Mouse (Mus musculus): ENCODE data around the gene 6820408C15Rik.

Gene 6820408C15Rik

GRCm38 (mm10) chr2:152415287-152415686, at the start of gene 6820408C15Rik:
Gene 6820408C15Rik (plus strand): TSS chr2:152415587.
- DNase-seq (ENCODE audit: low spot score) = no peak

- DNase-seq (ENCODE audit: low spot score) = no peak
Observed at GRCm38 (mm10) chr2:152367917-152368316, 47.5 kb upstream of the 6820408C15Rik start.

GRCm38 (mm10) chr2:152368532-152369140, 46.8 kb upstream of the 6820408C15Rik start:
- peak; percentile 79 for DNase-seq (ENCODE audit: low spot score)

GRCm38 (mm10) chr2:152372104-152372503, 43.3 kb upstream of the 6820408C15Rik start:
- DNase-seq (ENCODE audit: low spot score) = no peak

DNA sequence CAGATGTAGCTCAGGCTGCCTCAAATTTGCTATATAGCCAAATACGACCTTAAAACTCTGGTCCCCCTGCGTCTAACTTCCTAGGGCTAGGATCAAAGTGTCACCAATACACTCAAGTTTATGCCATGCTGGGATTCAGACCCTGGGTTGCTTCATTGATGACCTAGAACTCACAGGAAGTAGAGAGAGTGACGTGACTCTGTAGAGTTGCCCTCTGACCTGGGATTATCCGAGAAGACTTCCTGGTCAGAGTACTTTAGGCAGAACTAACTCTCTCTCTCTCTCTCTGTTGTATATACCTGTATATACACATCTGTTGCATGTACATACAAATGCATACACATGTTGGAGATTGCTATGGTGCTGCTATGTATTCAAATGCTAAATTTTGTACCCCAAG, 42.7 kb upstream of the 6820408C15Rik start:
- no peak for DNase-seq (ENCODE audit: low spot score)

GRCm38 (mm10) chr2:152373547-152373946, 41.8 kb upstream of the 6820408C15Rik start:
- DNase-seq (ENCODE audit: low spot score) = no peak

GRCm38 (mm10) chr2:152375652-152376344, 39.6 kb upstream of the 6820408C15Rik start:
- no peak for DNase-seq (ENCODE audit: low spot score)

GRCm38 (mm10) chr2:152376345-152376741, 39.0 kb upstream of the 6820408C15Rik start, which contains the start of gene Nrsn2:
Gene Nrsn2 (minus strand): TSS chr2:152376638.
- no peak for DNase-seq (ENCODE audit: low spot score)

- no peak for DNase-seq (ENCODE audit: low spot score)
Observed at GRCm38 (mm10) chr2:152384191-152384590, 31.2 kb upstream of the 6820408C15Rik start.

DNA sequence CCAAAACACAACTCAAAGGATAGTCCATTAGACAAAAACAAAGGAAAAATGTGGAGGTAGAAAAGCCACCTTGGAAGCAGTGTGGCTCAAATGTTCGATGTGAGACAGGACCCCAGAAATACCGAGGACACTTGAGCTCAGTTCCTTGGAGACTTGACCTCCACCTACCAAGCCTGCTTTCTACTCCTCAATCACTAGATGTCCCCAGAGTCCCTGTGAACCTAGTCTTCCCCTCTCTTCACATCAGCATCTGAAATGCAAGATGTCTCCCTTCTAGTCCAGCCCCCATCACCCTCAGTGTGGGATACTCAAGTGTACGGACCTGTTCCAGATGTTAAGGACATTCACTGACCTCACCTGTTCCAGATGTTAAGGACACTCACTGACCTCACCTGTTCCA, 22.6 kb upstream of the 6820408C15Rik start:
- DNase-seq (ENCODE audit: low spot score) = no peak

- DNase-seq (ENCODE audit: low spot score) = no peak
Observed at GRCm38 (mm10) chr2:152393225-152394017, 22.0 kb upstream of the 6820408C15Rik start.

DNA sequence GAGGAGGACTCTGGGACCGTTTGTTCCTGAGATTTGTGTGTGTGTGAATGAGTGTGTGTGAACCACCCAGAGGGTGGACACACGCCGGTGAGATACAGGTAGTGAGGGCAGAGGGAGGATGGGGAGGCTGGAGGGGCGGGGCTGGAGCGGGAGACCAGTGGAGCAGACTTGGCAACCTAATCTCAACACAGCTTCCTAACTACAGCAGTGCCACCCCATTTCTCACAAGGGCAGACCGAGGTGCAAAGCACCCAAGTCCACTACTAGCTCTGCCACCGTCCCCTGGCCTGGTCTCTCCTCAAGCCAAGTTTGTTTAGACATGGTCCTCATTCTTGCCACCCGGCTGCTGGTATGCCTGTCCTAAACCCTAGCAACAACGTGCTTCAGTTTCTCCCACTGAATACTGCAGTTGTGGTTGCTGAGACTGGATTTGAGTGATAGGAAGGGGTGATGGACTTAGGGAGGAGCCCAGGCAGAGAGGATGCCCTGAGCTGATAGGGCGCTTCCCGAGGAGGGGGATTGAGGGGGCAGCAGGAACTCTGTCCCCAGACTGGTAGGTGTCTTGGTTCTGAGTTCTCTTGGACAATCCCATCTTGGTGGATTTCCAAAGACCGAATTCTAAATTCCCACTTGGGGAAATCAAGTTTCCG, 20.0 kb upstream of the 6820408C15Rik start:
- no peak for DNase-seq (ENCODE audit: low spot score)

DNA sequence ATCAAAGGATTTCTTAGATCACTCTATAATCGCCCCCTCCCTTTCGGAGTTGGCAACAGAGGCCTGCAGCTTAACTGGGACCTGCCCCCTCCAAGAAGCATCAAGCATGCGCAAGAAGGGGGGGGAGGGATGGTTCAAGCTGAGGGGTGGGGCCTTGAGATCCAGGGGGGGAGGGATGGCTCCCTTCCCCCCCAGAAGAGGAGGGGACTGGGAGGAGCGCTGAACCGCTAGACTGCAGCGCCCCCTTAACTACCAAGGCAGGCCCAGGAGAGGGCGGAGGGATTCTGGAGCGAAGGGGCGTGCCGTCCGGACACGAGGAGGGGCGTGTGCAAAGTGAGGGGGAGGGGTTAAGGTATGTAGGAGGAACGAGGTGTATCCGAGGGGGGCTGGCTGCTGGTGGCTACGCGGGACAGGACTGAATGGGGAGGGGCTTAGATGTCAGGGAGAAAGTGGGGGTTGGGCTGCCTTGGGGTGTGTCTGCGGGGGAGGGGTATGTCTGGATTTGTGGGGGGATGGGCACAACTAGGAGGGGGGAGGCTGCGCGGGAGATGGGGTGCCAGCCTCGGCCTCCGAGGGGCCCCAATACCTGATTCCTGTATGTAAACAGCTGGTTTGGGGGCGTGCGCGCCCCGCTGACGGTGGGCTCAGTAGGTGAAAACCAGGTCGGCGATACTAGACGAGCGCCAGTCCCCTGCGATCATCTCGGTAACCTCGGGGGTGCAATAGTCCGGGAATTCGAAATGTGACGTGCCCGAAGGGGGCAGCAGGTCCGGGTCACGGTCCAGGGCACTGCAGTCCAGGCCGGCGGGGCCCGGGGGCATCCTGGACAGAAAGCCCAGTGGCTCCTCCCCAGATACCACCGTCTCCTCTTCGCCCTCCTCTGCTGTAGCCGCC, 19.0 kb upstream of the 6820408C15Rik start:
- DNase-seq (ENCODE audit: low spot score) = peak; percentile 94

DNA sequence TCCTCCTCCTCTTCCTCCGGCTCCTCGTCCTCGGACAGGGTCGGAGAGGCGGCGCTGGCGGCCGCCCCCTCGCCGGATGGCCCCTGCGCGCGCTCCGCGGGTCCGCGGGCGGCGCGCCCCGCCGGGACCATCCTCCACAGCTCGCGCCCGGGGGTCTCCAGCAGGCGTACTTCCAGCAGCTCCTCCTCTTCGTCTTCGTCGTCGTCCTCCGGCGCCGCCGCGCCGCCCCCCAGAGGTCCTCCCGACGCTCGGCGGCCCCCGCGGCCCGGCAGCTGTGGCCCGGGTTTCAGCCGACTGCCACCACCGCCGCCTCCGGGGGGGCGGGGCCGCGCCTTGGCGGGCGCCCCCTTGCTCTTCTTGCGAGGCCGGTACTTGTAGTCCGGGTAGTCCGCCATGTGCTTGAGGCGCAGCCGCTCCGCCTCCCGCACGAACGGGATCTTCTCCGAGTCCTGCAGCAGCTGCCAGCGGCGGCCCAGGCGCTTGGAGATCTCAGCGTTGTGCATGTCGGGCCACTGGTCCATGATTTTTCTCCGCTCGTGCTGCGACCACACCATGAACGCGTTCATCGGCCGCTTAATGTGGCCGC, 18.3 kb upstream of the 6820408C15Rik start:
- peak; percentile 84 for DNase-seq (ENCODE audit: low spot score)

DNA sequence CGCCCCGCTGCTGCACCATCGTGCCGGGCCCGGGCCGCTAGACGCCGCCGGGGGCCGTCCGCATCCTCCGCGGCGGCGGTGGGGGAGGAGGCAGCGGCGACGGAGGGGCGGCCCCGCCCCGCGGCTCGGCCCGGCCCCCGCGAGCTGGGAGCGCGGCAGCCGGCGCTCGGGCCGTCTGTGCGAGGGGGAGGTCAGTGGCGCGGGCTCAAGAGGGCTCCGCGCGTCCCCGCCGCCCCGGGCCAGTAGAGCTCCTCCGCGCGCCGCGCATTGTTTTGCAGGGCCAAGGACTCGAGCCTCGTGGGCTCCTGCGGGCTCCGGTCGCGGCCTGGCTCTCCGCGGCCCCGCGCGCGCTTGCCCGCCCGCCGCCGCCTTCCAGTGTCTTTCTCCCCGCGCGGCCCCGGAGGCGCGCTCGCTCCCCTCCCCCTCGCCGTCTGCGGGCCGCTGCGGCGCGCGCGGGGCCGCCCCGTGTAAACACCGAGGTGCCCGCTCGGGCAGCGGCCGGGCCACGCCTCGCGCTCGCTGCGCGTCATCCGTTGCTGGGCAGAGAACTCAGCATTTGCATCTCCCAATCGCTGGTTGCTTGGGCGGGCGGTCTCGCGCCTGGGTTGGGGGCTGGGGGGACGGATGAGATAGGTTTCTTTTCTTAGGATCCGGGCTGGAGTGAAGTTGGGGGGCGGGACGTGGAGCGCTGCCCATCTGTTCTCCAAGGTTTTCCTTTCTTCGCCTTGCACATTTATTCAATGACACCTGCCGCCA, 17.5 kb upstream of the 6820408C15Rik start, which contains the start of gene Sox12:
Gene Sox12, minus strand, starts transcription at position 384 of the 756 bp plus-strand sequence.
- DNase-seq (ENCODE audit: low spot score) = peak; percentile 96

DNA sequence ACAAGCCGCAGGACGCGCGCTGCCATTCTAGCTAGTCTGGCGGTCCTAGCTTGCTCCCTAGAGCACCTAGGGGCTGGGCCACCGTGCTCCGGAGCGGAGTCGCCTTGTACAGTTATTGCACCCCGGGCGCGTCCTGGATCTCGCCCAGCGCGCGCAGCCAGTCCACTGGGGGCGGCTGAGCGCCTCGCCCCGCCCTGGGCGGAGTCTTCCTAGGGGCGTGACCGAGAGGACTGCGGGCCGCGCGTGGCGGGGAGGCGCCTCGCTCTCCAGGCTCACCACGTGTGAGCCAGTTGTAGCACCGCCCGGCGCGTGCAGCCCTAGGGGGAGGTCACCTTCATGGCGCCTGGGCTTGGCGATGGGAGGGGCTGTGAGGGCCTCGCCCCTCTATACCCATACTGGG, 16.7 kb upstream of the 6820408C15Rik start:
- peak; percentile 94 for DNase-seq (ENCODE audit: low spot score)

DNA sequence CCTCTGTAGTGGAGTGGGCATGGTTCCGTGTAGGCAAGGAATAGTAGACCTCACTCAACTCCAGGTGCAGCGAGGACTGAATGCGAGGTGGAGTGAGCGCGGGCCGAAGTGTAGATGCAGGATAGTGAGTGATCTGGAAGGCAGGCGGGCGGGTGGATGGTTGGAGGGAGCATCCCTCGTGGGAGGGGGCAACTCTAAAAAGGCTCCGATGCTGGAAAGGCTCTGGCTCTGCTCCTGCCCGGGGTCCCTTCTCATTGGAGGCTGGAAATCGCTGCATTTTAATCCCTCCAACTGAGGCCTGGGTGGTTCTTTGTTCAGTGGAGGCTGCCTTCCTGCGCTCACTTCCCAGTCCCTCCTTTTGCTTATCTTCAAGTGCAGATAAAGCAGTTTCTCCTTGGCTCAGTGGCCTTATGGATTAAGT, 16.3 kb upstream of the 6820408C15Rik start:
- DNase-seq (ENCODE audit: low spot score) = no peak

- DNase-seq (ENCODE audit: low spot score) = peak; percentile 96
Observed at GRCm38 (mm10) chr2:152406126-152406525, 9.3 kb upstream of the 6820408C15Rik start.

DNA sequence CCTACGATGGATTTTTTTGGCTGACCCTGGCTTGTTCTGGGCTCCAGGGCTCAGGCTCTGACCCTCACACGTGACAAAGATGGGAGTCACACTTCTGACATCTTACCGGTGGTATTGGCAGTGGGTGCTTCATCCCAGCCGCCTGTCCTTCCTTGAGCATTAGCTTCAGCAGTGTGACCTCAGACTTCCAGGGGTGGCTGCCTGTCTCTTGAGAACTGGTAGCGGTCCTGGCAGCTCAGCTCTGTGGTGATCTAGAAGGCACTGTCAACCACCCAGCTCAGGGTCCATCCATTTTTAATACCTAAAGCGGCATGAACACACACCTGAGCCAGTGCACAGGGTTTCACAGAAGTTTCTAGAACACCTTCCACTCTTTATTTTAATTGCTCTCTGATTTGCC, 5.6 kb upstream of the 6820408C15Rik start:
- DNase-seq (ENCODE audit: low spot score) = no peak

- DNase-seq (ENCODE audit: low spot score) = peak; percentile 86
Observed at GRCm38 (mm10) chr2:152410971-152411371, 4.4 kb upstream of the 6820408C15Rik start.
